Mouse (Mus musculus): ENCODE results near the gene 4931440F15Rik. TPM values are rescaled to one million over a fixed set of nuclear protein-coding genes. Genes with fewer than 3 reads are reported as not detected.

4931440F15Rik gene
- under 1 TPM; 0.24 to 0.33 TPM for total RNA-seq (2023)

DNA sequence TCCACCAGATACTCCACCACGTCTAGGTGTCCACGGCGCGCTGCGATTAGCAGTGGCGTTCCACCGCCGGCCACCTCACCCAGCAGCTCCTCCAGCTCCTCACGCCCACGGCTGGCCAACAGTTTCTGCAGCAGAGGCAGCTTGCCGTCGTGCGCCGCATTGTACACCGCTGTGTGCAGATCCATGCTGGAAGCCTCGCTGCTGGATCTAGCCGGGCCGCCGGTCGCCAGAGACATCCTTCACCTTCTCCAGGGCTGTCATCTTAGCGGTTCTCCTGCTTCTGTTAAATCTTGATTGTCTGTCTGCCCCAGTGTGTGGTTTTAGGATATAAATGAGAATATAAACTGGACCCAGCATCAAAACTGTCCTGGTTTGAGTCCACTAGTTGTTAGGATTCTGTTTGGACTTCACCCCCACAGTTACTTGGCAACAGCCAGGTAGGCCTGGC is at the start of gene 4931440F15Rik:
Gene 4931440F15Rik (minus strand): TSS at position 398 of the 448 bp plus-strand sequence.

Other genes with a start within 250 kb of the 4931440F15Rik start
- gene Rtn4, start 132.7 kb downstream of the 4931440F15Rik start, total RNA-seq (2023): 100 to 1,000 TPM; 105 to 112 TPM
- gene Eml6, start 200.4 kb upstream of the 4931440F15Rik start, total RNA-seq (2023): 1 to 10 TPM; 1.9 to 3.4 TPM

All from neutrophil, adult 59 days (primary cell).